Mouse (Mus musculus) hindbrain, embryonic 11.5 days (tissue): Measurements from ENCODE around the gene Phf13. TPM values are rescaled to one million over a fixed set of nuclear protein-coding genes. Genes with fewer than 3 reads are reported as not detected.
A peak's percentile ranks its signal among the peaks of the same experiment; 100 is the strongest.
"Not testable (repeated sequence)": the region's sequence is repeated elsewhere in the genome, so short reads cannot be mapped to it uniquely, and the experiment has no call there.

ENCODE experiments used
- ATAC-seq: fragments of 200-750 bp; cut with Nextera tagmentation; 2 replicates; pipeline ENCODE4 v1.8.0; 2017; ENCODE audit warnings: mild to moderate bottlenecking, moderate TSS enrichment, moderate library complexity; ENCODE audit not compliant: low FRiP score
- DNase-seq: peaks from one replicate; pipeline ENCODE4 v3.0.0-alpha.2; 2015; ENCODE audit warnings: low spot score
- H3K27ac ChIP-seq: fragments of 300-500 bp; sonication (generic); 2 replicates; pipeline ENCODE4 v1.5.1; 2014; ENCODE audit warnings: mild to moderate bottlenecking, low read depth, low read length
- H3K27me3 ChIP-seq: fragments of 300-500 bp; sonication (generic); 2 replicates; pipeline ENCODE4 v1.6.1; 2014; ENCODE audit warnings: mild to moderate bottlenecking, low read length, moderate library complexity, mixed read lengths; ENCODE audit not compliant: control insufficient read depth, insufficient read depth
- H3K36me3 ChIP-seq: fragments of 300-500 bp; sonication (generic); 2 replicates; pipeline ENCODE4 v1.6.1; 2014; ENCODE audit warnings: mild to moderate bottlenecking, low read length, moderate library complexity, mixed read lengths; ENCODE audit not compliant: control insufficient read depth, insufficient read depth
- H3K4me1 ChIP-seq: fragments of 300-500 bp; sonication (generic); replicated peaks from 2 replicates; pipeline ENCODE4 v1.6.1; 2014; ENCODE audit warnings: low read length, mixed read lengths; ENCODE audit not compliant: control insufficient read depth, insufficient read depth
- H3K4me2 ChIP-seq: fragments of 300-500 bp; sonication (generic); replicated peaks from 2 replicates; pipeline ENCODE4 v1.6.1; 2014; ENCODE audit warnings: mild to moderate bottlenecking, low read depth, low read length
- H3K4me3 ChIP-seq: fragments of 300-500 bp; sonication (generic); 2 replicates; pipeline ENCODE4 v1.5.1; 2014; ENCODE audit warnings: low read depth, low read length
- H3K9ac ChIP-seq: fragments of 300-500 bp; sonication (generic); 2 replicates; pipeline ENCODE4 v1.6.1; 2014; ENCODE audit warnings: low read depth, low read length
- H3K9me3 ChIP-seq: fragments of 300-500 bp; sonication (generic); 2 replicates; pipeline ENCODE4 v1.6.1; 2016; ENCODE audit warnings: low read length; ENCODE audit not compliant: control insufficient read depth
- WGBS: fragments of 180-500 bp; shearing (Covaris S2); extraction: QIAGEN DNeasy Blood & Tissue Kit; methylation state at CpG from one replicate; pipeline ENCODE4 v1.1.7; 2014; 5-methylcytosine and 5-hydroxymethylcytosine counted together
- polyA plus RNA-seq: library from polyadenylated mRNA; unstranded; fragments of >200 nt; fragmentation: Nextera tagmentation; extraction: Ambion mirVana; gene quantifications from 2 replicates; pipeline ENCODE4 v1.2.1, GENCODE M21; 2014

Phf13 gene
- polyA plus RNA-seq, 1 experiment from 2014 or later = 15.2 TPM

- H3K4me2 ChIP-seq, H3K9me3 ChIP-seq, DNase-seq, ATAC-seq, H3K36me3 ChIP-seq, H3K4me1 ChIP-seq, H3K9ac ChIP-seq, H3K27ac ChIP-seq, H3K4me3 ChIP-seq, H3K27me3 ChIP-seq: not testable (repeated sequence)
- WGBS = 86% methylated on average over 6 of the region's 6 CpGs
These were observed 40.4 kb upstream of the Phf13 start for GRCm38 (mm10) chr4:152036464-152036863.

- Histone ChIP-seq H3K9me3 (no peaks in the 10 kb centered on the region), H3K36me3 (no peaks in the 10 kb centered on the region), H3K27me3 (no peaks in the 10 kb centered on the region; the same call in 1 of the 2 replicates), H3K4me3 (no peak overlapping the region), H3K4me2 (no peak overlapping the region), H3K9ac (no peak overlapping the region), H3K4me1 (peaks cover 9% of the 10 kb centered on the region), H3K27ac (no peak overlapping the region)
- ATAC-seq = no peak
- WGBS = 90% methylated on average over 13 of the region's 13 CpGs
- no peak for DNase-seq
These were observed 36.9 kb upstream of the Phf13 start for GRCm38 (mm10) chr4:152032922-152033321.

- H3K4me3 ChIP-seq = no peak overlapping the region
- DNase-seq = no peak
- H3K27ac ChIP-seq = no peak overlapping the region
- no peaks in the 10 kb centered on the region for H3K36me3 ChIP-seq
- no peak overlapping the region for H3K4me2 ChIP-seq
- no peaks in the 10 kb centered on the region for H3K9me3 ChIP-seq
- peaks cover 24% of the 10 kb centered on the region for H3K4me1 ChIP-seq
- no peaks in the 10 kb centered on the region; the same call in 1 of the 2 replicates for H3K27me3 ChIP-seq
- no peak overlapping the region for H3K9ac ChIP-seq
- ATAC-seq = no peak
- 67% methylated on average over 4 of the region's 4 CpGs for WGBS
These were observed 33.9 kb upstream of the Phf13 start for GRCm38 (mm10) chr4:152029997-152030396.

GRCm38 (mm10) chr4:152029087-152029486, 33.0 kb upstream of the Phf13 start:
- no peak overlapping the region for H3K27ac ChIP-seq
- DNase-seq = no peak
- H3K27me3 ChIP-seq = no peaks in the 10 kb centered on the region; the same call in 1 of the 2 replicates
- no peaks in the 10 kb centered on the region for H3K9me3 ChIP-seq
- no peak overlapping the region for H3K4me3 ChIP-seq
- no peak overlapping the region for H3K4me2 ChIP-seq
- peaks cover 24% of the 10 kb centered on the region for H3K4me1 ChIP-seq
- H3K36me3 ChIP-seq = no peaks in the 10 kb centered on the region
- no peak for ATAC-seq
- H3K9ac ChIP-seq = no peak overlapping the region
- WGBS = 47% methylated on average over 5 of the region's 5 CpGs

GRCm38 (mm10) chr4:152028456-152028855, 32.4 kb upstream of the Phf13 start:
- Histone ChIP-seq H3K27me3 (no peaks in the 10 kb centered on the region; the same call in 1 of the 2 replicates), H3K4me2 (peak overlapping the region; percentile 95), H3K4me1 (peaks cover 24% of the 10 kb centered on the region), H3K9ac (no peak overlapping the region; the same call in none of the 2 replicates), H3K36me3 (no peaks in the 10 kb centered on the region), H3K27ac (no peak overlapping the region), H3K9me3 (no peaks in the 10 kb centered on the region), H3K4me3 (peak overlapping the region; percentile 70; the same call in 1 of the 2 replicates)
- no peak for DNase-seq
- WGBS = 61% methylated on average over 15 of the region's 15 CpGs
- ATAC-seq = no peak

- peak; percentile 97 for ATAC-seq
- H3K27me3 ChIP-seq = no peaks in the 10 kb centered on the region; the same call in 1 of the 2 replicates
- H3K4me1 ChIP-seq = peaks cover 24% of the 10 kb centered on the region
- no peak within 1 kb of the TSS for H3K27ac ChIP-seq
- H3K9me3 ChIP-seq = no peaks in the 10 kb centered on the region
- H3K4me2 ChIP-seq = peak within 1 kb of the TSS; percentile 95
- peak within 1 kb of the TSS; percentile 70 for H3K4me3 ChIP-seq
- DNase-seq = peak; percentile 97
- H3K9ac ChIP-seq = peak within 1 kb of the TSS; percentile 59
- no peaks in the 10 kb centered on the region for H3K36me3 ChIP-seq
- WGBS = under 1% methylated on average over 35 of the region's 35 CpGs
These were observed 31.5 kb upstream of the Phf13 start, which contains the start of gene Zbtb48 for GRCm38 (mm10) chr4:152027524-152027923. Gene Zbtb48 (minus strand): TSS chr4:152027671.

GRCm38 (mm10) chr4:152026751-152027508, 30.9 kb upstream of the Phf13 start:
- peak; percentile 69 for ATAC-seq
- Histone ChIP-seq H3K27ac (no peak overlapping the region), H3K4me1 (peaks cover 24% of the 10 kb centered on the region)

GRCm38 (mm10) chr4:152024525-152024924, 28.5 kb upstream of the Phf13 start:
- Histone ChIP-seq H3K4me1 (peaks cover 24% of the 10 kb centered on the region), H3K9ac (no peak overlapping the region), H3K9me3 (no peaks in the 10 kb centered on the region), H3K4me2 (no peak overlapping the region), H3K27me3 (no peaks in the 10 kb centered on the region), H3K4me3 (no peak overlapping the region), H3K36me3 (peaks cover 8% of the 10 kb centered on the region), H3K27ac (no peak overlapping the region)
- DNase-seq (no peak), ATAC-seq (no peak)
- WGBS = 91% methylated on average over 11 of the region's 11 CpGs

More at GRCm38 (mm10) chr4:152026751-152027508, 30.9 kb upstream of the Phf13 start:
- no peaks in the 10 kb centered on the region for H3K9me3 ChIP-seq
- peak overlapping the region; percentile 95 for H3K4me2 ChIP-seq
- no peaks in the 10 kb centered on the region; the same call in 1 of the 2 replicates for H3K27me3 ChIP-seq
- peak overlapping the region; percentile 59 for H3K9ac ChIP-seq
- H3K36me3 ChIP-seq = no peaks in the 10 kb centered on the region
- H3K4me3 ChIP-seq = peak overlapping the region; percentile 70
- DNase-seq = no peak
- WGBS = 2% methylated on average over 41 of the region's 41 CpGs

GRCm38 (mm10) chr4:152022506-152022905, 26.4 kb upstream of the Phf13 start:
- H3K36me3 ChIP-seq = peaks cover 8% of the 10 kb centered on the region
- H3K4me3 ChIP-seq = no peak overlapping the region
- peaks cover 15% of the 10 kb centered on the region for H3K4me1 ChIP-seq
- H3K27ac ChIP-seq = no peak overlapping the region
- DNase-seq (no peak), ATAC-seq (no peak)
- H3K4me2 ChIP-seq = no peak overlapping the region
- no peak overlapping the region for H3K9ac ChIP-seq
- 91% methylated on average over 8 of the region's 8 CpGs for WGBS
- H3K27me3 ChIP-seq = no peaks in the 10 kb centered on the region
- no peaks in the 10 kb centered on the region for H3K9me3 ChIP-seq
